Mouse (Mus musculus): Measurements from ENCODE around the gene Dnajc15. TPM values are rescaled to one million over a fixed set of nuclear protein-coding genes. Genes with fewer than 3 reads are reported as not detected.
"Not testable (repeated sequence)": the region's sequence is repeated elsewhere in the genome, so short reads cannot be mapped to it uniquely, and the experiment has no call there.

The Dnajc15 gene
- polyA plus RNA-seq (2012; rRNA removed), result 14.9 and 18.3 TPM in 2 replicates

DNA sequence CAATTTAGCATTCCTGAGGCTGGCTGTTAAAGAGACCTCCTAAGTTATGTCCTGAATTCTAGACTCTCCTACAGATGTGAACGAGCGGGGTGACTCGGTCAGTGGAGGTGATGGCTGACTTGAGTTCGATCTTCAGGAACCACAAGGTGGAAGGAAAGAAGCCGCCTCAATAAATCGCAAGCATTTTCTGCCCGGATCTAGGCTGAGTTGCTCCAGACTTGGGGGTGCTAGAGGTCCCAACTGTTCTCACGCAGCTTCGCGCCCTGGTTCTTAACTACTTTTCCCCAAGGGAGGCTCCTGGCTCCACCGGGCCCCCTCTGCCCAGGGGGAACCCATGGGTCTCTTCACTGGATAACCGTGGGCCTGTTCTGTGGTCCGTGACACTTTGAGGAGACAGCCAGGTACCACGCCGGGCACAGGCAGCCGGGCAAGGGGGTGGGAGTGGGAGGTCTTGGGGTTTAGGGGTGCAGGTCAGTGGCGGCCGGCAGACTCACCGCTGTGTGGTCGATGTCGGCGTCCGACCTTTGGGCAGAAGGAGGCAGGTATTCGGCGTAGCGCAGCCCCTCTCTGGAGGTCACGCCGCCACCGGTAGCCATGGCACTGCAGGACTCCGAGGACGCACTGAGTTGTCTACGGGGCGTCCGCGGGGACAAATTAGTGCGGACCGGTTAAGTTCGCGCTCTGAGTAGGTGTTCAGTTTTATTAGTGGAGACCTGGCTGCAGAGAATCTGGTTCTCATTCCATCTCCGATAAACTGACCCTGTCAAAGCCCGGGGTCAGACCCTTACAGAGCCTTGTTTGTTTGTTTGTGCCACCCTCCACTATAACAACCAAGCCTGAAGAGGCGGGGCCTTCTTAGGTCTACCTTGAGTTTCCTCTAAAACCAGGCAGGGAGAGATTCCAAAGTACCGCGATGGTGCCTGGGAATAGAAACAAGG lies at the start of gene Dnajc15:
Dnajc15 (minus strand) TSS at position 822 of the 938 bp plus-strand sequence.
- peak; percentile 58 for DNase-seq (ENCODE audit: low read depth)

DNA sequence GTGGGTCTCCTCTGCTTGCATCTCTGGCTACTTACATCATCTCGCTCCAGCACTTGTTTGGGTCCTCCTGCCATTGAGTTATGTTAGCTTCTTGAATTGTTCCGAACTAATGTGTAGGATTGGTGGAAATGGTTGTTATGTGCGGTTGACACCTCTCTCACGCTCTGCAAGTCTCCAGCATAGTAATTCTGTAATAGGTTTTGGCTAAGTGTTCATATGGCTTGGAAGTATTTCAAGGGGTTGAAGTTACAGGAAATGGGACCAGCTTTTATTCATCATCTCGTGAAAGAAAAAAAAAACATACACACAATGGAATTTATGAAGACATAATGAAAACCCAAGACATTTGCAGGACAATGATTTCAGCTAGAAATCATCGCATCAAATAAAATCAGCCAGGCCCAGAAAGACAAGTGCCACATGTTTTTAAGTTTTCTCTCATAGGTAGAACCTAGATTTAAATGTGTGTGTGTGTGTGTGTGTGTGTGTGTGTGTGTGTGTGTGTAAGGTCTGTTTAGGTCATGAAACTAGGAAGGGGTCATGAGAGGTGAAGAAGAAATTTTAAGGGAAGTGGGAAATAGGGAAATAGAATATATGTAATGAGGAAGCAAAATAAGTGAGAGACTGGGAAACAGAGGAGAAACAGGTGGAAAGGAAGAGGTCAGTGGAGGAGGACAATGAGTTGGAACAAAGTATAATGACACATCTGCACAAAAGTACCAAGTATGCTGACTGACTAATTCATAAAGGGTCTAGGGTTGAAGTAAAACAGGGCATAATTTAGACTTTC lies 48.3 kb upstream of the Dnajc15 start:
- DNase-seq (ENCODE audit: low read depth), result no peak

DNA sequence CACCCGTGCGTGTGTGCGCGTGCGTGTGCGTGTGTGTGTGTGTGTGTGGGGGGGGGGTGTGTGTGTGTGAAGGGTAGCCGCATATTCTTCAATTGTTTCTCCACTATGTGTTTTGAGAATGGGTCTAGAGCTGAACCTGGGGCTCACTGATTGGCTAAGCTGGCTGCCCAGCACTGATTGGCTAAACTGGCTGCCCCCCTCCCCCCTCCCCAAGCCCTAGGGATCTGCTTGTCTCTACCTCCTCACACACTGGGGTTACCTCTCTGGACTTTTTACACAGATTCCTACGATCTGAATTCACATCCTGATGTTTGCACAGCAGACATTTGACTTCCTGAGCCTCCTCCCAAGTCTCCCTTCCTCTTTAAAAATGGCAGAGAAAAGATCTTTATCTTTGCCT lies 46.7 kb upstream of the Dnajc15 start:
- no peak for DNase-seq (ENCODE audit: low read depth)

DNA sequence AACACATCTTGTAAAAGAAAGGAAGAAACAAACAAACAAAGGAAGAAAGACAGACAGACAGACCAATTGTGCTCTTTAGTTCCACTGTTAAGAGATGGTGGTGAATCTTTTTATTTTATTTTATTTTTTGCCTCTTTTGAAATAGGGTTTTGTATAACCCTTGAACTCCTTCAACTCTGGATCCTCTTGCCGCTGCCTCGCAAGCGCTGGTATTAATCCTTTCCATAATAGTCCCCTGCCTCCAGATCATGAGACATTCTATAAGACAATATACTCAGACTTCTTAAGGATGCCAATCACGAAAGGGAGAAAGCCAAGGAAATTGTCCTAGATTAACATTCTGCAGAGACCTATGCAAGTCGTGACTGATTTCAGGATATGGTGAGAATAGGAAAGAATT lies 40.9 kb upstream of the Dnajc15 start:
- DNase-seq (ENCODE audit: low read depth), result no peak

DNA sequence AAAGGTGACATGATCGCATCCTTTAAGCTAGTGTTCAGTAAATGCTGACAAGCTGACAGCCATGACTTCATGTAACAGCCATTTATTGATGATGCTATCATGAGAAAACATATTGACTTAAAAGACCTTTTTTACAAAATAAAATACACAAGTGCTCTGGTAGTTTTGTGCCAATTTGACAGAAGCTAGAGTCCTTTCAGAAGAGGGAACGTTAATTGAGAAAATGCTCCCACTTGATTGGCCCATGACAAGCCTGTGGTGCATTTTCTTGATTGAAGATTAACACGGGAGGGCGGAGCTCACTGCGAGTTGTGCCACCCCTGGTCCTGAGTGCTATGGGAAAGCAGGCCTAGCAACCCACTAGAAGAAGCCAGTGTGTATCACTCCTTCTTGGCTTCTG lies 31.7 kb upstream of the Dnajc15 start:
- no peak for DNase-seq (ENCODE audit: low read depth)

DNA sequence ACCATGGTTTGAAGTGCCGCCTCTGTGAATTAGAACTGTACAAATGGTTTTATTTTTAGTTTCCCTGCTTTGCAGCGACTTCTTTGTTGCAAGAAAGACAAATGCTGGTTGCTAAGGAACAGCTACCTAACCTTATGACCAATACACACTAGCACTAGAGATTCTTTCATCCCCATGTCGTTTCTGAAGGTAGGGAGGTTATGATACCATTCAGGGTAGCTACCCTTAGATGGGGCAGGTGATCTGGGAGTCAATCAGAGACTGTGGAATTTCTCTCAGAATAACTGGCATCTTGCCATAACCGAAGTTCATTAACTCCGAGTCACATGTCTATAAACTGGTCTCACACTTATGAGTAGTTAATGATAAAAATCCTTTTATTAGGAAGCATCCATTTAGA lies 30.5 kb upstream of the Dnajc15 start:
- DNase-seq (ENCODE audit: low read depth), result no peak

DNA sequence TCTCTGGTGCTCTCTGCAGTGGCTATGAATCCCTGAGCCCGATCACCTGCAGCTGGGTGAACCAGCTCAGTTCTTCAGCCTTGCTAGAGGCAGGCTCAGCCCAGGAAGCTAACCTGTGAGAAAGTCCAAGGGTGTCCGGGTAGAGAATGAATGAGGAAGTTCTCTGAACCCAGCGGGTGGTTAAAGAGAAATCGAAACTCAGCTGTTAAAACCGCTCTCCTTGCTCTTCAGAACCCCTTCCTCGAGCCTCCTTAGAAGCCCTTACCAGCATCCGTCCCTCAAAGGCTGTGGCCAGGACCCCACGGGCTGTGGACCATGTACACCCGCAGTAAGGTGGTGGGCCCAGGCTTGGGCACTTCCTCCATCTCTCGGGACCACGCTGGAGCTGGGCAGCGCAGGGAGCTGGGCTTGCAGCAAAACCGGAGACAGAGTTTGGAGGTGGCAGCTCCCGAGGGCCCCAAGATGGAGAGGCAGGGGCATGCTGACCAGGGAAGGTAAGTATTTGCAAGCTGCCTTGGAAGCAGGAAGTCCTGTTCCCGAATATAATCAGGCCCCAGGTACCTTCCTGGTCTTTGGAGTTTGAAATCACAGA lies 29.3 kb upstream of the Dnajc15 start, which contains the start of gene Epsti1:
Epsti1 (plus strand) TSS at position 69 of the 592 bp plus-strand sequence.
- DNase-seq (ENCODE audit: low read depth), result no peak

DNA sequence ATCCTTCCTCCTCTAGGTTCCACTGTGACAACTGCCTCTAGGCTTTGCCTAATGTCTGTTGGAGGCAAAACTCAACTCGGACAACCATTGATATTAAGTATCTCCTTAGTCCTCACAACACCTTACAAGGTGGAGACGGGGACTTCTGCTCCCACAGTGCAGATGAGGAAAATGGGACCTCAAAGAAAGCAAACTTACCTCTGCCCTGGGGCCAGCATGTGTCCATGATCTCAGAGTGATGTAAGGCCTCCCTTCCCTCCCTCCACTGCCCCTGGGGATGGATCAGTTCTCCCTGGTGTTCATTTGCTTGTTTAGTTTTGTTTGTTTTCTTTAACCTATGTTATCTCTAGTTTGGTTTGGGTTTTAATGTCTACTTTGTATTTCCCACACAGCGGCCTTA lies 27.6 kb upstream of the Dnajc15 start:
- no peak for DNase-seq (ENCODE audit: low read depth)

DNA sequence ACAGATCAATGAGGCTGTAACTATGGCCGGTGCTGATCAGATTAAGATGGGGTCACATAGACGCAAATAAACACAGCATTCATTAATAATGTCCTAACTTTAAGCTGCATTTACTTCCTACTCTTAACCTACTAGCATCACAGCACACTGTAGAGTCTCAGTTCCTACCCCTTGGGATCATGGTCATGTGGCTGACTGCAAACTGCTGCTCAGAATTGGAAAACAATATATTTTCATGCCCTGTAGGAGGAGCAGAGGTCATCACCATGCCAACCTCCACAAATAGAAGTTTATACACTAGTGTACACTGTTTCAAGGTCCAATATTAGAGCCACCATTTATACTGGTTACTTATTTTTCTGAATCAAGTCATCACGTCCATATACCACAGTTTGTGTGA lies 21.0 kb upstream of the Dnajc15 start:
- no peak for DNase-seq (ENCODE audit: low read depth)

DNA sequence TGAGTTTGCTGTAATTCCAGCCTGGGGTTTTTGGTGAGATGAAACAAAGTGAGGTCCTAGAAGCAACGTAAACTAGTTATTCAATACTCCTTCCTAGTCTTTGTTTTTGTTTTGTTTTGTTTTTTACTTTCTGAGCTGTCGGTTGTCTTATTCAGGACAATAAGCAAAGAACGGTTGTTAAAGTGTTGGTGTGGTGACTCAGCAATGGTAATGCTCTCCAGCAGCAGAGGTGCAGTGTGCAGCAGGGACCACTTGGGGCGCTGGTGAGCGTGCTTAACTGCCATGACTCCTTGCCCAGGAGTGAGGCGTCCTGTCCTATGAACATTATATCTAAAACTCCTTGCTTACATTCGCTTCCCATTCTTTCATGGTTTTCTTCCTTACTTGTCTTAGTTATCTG lies 15.0 kb upstream of the Dnajc15 start:
- no peak for DNase-seq (ENCODE audit: low read depth)

DNA sequence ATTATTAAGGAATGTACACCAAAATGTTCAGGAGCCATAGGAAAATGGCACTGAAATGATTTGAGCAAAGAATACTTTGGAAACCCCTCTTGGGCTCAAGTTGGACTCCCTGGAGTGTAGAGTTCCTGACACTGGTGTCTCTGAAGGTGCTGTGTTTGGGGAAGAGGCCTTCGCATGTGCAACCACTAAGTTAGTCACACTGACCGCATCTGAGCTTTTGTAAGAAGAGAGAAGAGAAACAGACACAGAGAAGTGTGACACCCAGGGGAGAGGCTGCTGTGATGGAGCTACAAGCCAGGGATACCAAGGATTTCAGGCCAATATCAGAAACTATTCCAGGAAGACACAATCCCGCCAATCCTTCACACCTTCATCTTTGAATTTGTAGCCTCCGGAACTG lies 12.0 kb upstream of the Dnajc15 start:
- DNase-seq (ENCODE audit: low read depth), result no peak

DNA sequence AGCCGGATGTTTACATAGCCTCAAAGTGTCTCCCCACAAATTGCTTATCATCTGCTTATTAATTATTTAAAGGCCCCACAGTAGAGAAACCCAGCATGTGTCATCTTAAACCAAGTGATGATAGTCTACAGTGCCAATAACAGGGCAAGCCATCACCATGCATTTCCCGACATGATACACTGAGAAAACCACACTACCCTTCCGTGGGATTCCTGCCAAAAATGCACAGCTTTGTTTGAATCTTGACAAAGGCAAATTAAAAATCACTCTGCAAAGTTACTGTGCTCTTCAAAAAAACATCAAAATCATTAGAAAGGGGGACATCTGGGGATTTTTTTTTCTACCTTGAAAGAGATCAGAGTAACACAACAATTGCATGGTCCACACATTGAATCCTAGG lies 11.5 kb upstream of the Dnajc15 start:
- DNase-seq (ENCODE audit: low read depth), result no peak

DNA sequence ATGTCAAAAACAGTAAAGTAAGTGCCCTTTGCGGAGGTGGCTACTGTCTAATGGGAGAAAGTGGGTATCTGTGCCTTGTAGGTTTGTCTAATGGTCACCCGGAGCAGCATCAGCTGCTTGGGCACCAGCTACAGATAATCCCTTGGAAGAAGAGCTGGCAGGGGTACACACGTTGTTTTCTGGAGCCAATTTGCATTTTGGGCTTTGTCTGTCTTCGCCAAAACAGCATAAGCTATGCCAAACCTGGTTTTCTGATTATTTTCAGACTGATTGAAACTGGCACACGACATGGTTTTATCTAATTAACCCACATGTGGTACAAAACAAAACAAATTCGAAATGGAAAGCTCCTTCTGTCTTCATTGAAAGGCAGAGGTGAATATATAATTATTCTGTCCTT lies 7.7 kb upstream of the Dnajc15 start:
- no peak for DNase-seq (ENCODE audit: low read depth)

DNA sequence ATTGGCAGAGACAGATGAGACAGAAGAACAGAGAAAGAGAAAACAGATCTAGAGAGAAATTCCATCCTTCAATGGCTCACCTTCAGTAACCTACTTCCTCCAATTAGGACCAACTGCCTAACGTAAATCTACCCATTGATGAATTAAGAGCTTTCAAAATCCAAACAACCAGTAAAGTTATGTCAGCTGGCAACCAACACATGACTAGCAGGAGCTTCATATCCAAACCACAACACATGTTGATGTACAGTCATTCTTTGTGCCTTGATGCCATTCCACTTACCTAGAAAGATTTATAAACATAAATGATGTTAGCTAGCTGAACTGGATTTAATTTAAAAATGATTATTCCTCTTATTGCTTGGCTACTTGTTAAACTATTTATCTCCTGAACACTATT lies 7.1 kb upstream of the Dnajc15 start:
- no peak for DNase-seq (ENCODE audit: low read depth)

DNA sequence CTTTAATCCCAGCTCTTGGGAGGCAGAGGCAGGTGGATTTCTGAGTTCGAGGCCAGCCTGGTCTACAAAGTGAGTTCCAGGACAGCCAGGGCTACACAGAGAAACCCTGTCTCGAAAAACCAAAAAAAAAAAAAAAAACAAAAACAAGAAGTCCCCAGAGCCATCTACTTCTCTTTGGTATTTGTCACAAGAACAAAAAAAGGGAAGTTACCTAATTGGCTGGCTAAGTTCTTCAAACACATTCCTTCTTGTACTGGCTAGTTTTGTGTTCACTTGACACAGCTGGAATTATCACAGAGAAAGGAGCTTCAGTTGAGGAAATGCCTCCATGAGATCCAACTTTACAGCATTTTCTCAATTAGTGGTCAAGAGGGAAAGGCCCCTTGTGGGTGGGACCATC lies 3.0 kb upstream of the Dnajc15 start:
- not testable (repeated sequence) for DNase-seq (ENCODE audit: low read depth)

DNA sequence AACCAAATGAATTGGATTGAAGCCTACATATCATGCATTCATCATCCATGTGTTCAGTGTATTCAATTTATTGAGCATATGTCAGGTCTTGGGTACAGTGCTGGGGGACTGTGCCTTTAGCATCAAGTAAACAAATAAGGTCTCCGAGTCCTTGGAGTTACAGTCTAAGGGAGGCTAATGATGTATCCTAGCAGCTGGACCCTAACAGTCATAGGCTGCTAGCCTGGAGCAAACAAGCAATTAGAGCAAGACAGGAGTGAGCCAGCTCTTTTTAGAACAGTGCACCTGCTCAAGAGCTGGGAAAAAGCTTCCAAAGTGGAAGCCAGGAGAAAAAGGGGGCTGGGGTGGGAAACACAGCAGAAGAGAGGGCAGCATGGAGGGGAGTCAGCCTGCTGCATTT lies 1.3 kb upstream of the Dnajc15 start:
- DNase-seq (ENCODE audit: low read depth), result no peak

DNA sequence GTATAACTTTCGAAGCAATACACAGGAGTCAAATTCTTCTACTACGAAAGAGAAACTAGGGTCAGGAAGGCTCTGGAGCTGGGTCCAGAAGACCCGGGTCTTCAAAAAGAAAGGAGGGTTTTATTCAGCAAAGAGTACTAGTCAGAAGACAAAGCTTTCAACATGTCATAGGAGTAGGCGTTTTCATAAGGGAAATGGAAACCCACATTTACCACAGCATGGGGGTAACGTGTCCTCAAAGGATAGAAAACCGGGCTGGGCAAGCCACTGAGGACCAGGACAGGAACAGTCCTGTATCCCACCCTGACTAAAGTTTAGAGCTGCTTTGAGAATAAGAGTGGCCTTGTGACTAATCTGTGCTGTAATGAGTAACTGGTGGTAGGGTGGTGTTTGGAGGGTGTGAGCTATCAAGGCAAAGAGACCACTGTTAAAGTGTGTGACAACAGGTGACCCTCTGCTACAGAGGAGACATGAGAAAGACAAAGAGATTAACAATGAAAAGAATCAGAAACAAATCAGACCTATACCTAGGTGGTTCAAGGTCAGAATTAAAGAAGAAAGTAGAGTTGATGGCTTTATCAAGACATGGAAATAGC lies 3.4 kb downstream of the Dnajc15 start:
- DNase-seq (ENCODE audit: low read depth), result no peak

DNA sequence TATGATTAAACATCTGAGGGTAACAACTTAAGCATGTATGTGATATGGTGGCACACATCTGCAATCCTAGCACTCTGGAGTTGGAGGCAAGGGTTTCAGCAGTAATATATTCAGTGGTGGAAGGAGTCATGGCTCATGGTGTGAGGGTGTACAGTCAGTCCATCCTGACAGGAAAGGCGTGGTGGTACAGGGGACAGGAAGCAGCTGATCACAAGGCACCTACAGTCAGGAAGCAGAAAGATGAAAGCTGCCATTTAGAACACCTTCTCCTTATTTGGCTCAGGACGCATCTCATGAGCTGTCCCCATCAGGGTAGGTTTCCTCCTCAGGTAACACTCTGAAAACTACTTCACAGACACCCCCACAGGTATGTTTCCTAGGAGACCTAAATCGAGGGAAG lies 4.0 kb downstream of the Dnajc15 start:
- no peak for DNase-seq (ENCODE audit: low read depth)

DNA sequence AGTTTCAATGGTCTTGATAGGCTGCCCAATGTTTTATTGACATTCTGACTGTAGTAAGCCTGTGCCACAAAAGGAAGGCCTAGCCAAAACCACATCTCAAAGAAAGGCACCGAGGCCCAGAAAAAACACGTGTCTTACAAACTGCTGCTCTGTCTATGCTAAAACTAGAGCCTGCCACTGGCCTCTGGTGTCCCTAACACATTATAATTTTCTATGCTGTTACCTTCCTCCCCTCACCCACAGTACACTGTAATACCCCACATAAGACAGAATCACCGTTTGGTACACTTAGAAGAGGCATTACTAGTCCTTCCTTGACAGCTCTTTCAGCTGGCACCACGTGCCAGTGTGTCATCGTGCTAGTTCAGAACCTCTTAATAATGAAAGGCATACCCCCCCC lies 7.3 kb downstream of the Dnajc15 start:
- no peak for DNase-seq (ENCODE audit: low read depth)

DNA sequence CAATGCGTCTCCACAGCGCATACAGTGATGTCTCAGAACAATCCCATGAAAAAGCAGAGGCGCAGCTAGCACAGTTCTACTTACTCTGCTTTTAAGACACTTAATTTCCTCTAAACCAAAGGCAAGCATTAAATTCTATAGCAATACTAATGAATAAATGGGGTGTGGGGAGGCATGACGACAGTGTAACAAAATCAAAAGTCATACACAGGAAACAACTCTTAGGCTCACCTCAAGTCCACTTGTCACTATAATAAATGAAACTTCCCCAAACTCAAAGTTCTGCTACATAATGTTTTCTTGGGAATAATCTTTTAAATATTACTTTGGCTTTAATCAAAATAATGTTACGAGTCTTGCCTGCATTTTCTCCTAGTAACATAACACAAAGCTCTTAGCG lies 10.4 kb downstream of the Dnajc15 start:
- no peak for DNase-seq (ENCODE audit: low read depth)

DNA sequence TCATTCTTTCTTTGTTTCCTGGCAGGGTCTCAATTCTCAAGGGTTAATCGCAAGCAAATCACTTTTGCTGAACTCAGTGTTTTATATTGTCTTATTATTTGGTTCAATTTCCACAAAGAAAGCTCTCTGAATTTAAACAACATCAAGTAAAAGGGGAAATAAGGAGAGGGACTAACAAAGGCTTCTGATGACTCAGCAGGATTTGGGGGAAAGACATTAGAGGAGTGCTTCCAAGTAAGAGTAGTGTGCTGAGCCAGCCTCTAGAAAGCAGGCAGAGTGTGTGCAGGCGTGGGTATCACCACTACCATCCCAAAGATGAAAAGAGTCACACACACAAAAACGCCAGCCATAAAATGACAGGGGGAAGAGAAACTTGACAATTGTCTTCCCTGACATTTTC lies 10.9 kb downstream of the Dnajc15 start:
- no peak for DNase-seq (ENCODE audit: low read depth)

All from gonadal fat pad, adult 2 months (tissue).